8 mouse cellular contexts compared by ENCODE assay signal in genomic region chr12:24642370-24642802, GRCm38 (mm10). TPM values are rescaled to one million over a fixed set of nuclear protein-coding genes. Genes with fewer than 3 reads are reported as not detected.
DNase-seq lines count a peak whose midpoint lies in the region; ATAC-seq and TF ChIP-seq lines count a peak whose summit lies in the region.
"Had no signal": no experiment of that assay in that cellular context is flagged by ENCODE, and none has a peak within 500 bp of the region (broad histone marks: within the 10 kb centered on the region; RNA-seq: fewer than 3 reads in every experiment).

No protein-coding gene starts in this region.

- 69% methylated on average over 4 of the region's 4 CpGs for WGBS in embryonic facial prominence, embryonic 13.5 days
- 57% methylated on average over 4 of the region's 4 CpGs for WGBS in intestine, embryonic 16.5 days

- H3K4me2 ChIP-seq in embryonic facial prominence, embryonic 13.5 days, result no peak overlapping the region
- H3K4me2 ChIP-seq in intestine, embryonic 16.5 days (ENCODE audit: low read depth, low read length), result no peak overlapping the region
- H3K4me2 ChIP-seq: limb, embryonic 12.5 days had no signal

- intact Hi-C loops in heart, postnatal 36 days (cut with DNase I), result loop anchor here (10.0 kb wide), 1 partner anchor 192 kb away; the partner anchor contains the start of gene Mboat2
- intact Hi-C loops in left cerebral cortex, postnatal 25 days (cut with DNase I), result no loop called here

- peaks cover 11% of the 10 kb centered on the region; the same call in 1 of the 2 replicates for H3K4me1 ChIP-seq in embryonic facial prominence, embryonic 13.5 days
- no peaks in the 10 kb centered on the region for H3K4me1 ChIP-seq in intestine, embryonic 16.5 days (ENCODE audit: control insufficient read depth, insufficient read depth, low read length)

- no peak overlapping the region for H3K27ac ChIP-seq in embryonic facial prominence, embryonic 13.5 days
- no peak overlapping the region for H3K27ac ChIP-seq in intestine, embryonic 16.5 days (ENCODE audit: low read length)
- H3K27ac ChIP-seq: limb, embryonic 12.5 days had no signal

- peak; percentile 58 for ATAC-seq in Patski
- ATAC-seq in embryonic facial prominence, embryonic 13.5 days (ENCODE audit: insufficient number of reproducible peaks, insufficient read depth, low FRiP score, low TSS enrichment, low read depth), result no peak
- ATAC-seq in intestine, embryonic 16.5 days, result no peak

- no peak overlapping the region for H3K4me3 ChIP-seq in embryonic facial prominence, embryonic 13.5 days
- H3K4me3 ChIP-seq in intestine, embryonic 16.5 days (ENCODE audit: low read length), result no peak overlapping the region
- H3K4me3 ChIP-seq: limb, embryonic 12.5 days had no signal

- H3K9ac ChIP-seq in embryonic facial prominence, embryonic 13.5 days, result 0 out of 2 replicates have a peak overlapping the region, but pooled peaks have one; percentile 21
- H3K9ac ChIP-seq in intestine, embryonic 16.5 days (ENCODE audit: low read depth, low read length), result no peak overlapping the region
- H3K9ac ChIP-seq: limb, embryonic 12.5 days had no signal

- H3K9me3 ChIP-seq in embryonic facial prominence, embryonic 13.5 days, result no peaks in the 10 kb centered on the region
- H3K9me3 ChIP-seq in intestine, embryonic 16.5 days (ENCODE audit: control insufficient read depth, low read length), result no peaks in the 10 kb centered on the region
- H3K9me3 ChIP-seq: limb, embryonic 12.5 days had no signal

- POLR2A ChIA-PET in Patski (lab: Charles Lee), result no interaction called here

- CTCF ChIA-PET in Patski (lab: Charles Lee), result interaction anchor here (0.9 to 1.6 kb wide), 4 partner anchors 12 to 67 kb away, joined by 3 to 8 read pairs (median 3); no protein-coding TSS in a partner anchor

- in situ Hi-C loops in Patski (cut with MboI; ENCODE audit: low pct_unique_long_range_greater_than_20kb), result no loop called here

- H3K27me3 ChIP-seq in Patski, result no peaks in the 10 kb centered on the region
- no peaks in the 10 kb centered on the region for H3K27me3 ChIP-seq in embryonic facial prominence, embryonic 13.5 days
- H3K27me3 ChIP-seq in intestine, embryonic 16.5 days (replicated peaks; ENCODE audit: control insufficient read depth, insufficient read depth, low read length), result no peaks in the 10 kb centered on the region
- H3K27me3 ChIP-seq: limb, embryonic 12.5 days had no signal

- H3K36me3 ChIP-seq in embryonic facial prominence, embryonic 13.5 days, result no peaks in the 10 kb centered on the region
- no peaks in the 10 kb centered on the region for H3K36me3 ChIP-seq in intestine, embryonic 16.5 days (ENCODE audit: control insufficient read depth, insufficient read depth, low read length)
- H3K36me3 ChIP-seq: limb, embryonic 12.5 days had no signal

- TF ChIP-seq CTCF in Patski (IDR thresholded peaks at IDR 0.05), result no peak

- DNase-seq in MEL-GATA-1-ER (ENCODE audit: extremely low read depth, low read depth) (peak; percentile 25), Patski (ENCODE audit: low read depth, low spot score) (peak; percentile 35)
- peak; percentile 69 to 76 for DNase-seq in heart, postnatal 36 days
- DNase-seq in left cerebral cortex, postnatal 25 days (ENCODE audit: low spot score in 2 of 2), result peak; percentile 54 to 55
- peak; percentile 14 for DNase-seq in retina, postnatal 7 days (ENCODE audit: low read depth, low spot score)

RNA-seq across cellular contexts. Expression of gene Klf11, which starts 8.7 kb away (rescaled TPM):
- 10.1 TPM for polyA plus RNA-seq in Patski (2021)
- 11.2 and 13.4 TPM in 2 replicates for polyA plus RNA-seq in embryonic facial prominence, embryonic 13.5 days (2015; fragmentation: Nextera tagmentation; extraction: Ambion mirVana)
- total RNA-seq in heart, postnatal 36 days (2021), result 10 to 100 TPM; 10.9 to 16.4 TPM
- 1 to 10 TPM; 5.6 to 7.0 TPM for total RNA-seq in left cerebral cortex, postnatal 25 days (2021)
- polyA plus RNA-seq in intestine, embryonic 16.5 days (2015; fragmentation: Nextera tagmentation; extraction: Ambion mirVana), result 8.1 and 10.0 TPM in 2 replicates

RNA-seq across cellular contexts. Expression of gene Cys1, which starts 39.2 kb away (rescaled TPM):
- 116 TPM for polyA plus RNA-seq in Patski (2021)
- polyA plus RNA-seq in embryonic facial prominence, embryonic 13.5 days (2015; fragmentation: Nextera tagmentation; extraction: Ambion mirVana), result 3.8 and 4.0 TPM in 2 replicates
- total RNA-seq in heart, postnatal 36 days (2021), result 1 to 10 TPM; 5.5 to 6.5 TPM
- total RNA-seq in left cerebral cortex, postnatal 25 days (2021), result 10 to 100 TPM; 15.5 to 15.6 TPM
- polyA plus RNA-seq in intestine, embryonic 16.5 days (2015; fragmentation: Nextera tagmentation; extraction: Ambion mirVana), result 1.4 and 2.1 TPM in 2 replicates

Comparison
In these comparisons a context has a peak if more than half of its experiments do, and no peak if none do; other contexts are left out.
1. DNase-seq: peak in every context shown above with its lines; median percentile 72 in heart, postnatal 36 days; 54 in left cerebral cortex, postnatal 25 days; 35 in Patski; 25 in MEL-GATA-1-ER; 14 in retina, postnatal 7 days.
2. RNA of gene Cys1, which starts 39.2 kb away (polyA plus RNA-seq): 116 TPM in Patski (single experiment); 3.8 to 4.0 TPM in embryonic facial prominence, embryonic 13.5 days and 1.4 to 2.1 TPM in intestine, embryonic 16.5 days; every median in the first group is over 10 times any median in the second.